ENCODE assay signal across 8 mouse cellular contexts in the genomic region with DNA sequence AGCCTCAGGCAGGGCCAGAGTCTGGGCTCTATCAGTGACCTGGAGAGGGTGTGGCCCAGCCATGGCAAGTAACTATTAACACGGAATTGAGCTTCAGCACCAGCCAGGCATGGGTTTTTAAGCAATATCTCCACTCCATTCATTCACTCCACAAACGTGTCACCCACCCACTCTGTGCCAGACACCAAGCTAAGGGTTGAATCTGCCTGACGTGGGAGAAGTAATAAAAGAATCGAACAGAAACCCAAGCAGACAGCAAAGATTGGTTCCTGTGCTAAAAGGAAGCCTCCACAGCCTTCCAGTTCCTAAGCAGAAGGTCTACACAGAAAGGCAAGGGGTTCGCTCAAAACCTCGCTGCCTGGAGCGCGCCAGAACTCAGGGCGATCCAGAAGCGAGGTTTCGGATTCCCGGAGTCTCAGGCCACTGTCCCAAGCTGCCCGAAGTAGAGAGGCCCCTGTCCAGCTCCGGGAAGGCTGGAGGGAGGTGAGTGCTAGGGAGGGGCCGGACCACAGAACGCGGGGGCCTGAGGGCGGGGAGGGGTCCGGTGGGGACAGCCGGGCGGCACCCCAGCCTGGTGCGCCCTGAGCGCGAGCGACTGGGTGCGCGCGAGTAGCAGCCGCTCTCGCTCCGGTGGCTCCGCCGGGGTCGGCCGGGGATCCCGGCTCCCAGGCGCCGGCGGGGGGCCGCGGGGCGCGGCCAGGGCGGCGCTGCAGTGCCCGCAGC. TPM values are rescaled to one million over a fixed set of nuclear protein-coding genes. Genes with fewer than 3 reads are reported as not detected.
DNase-seq lines count a peak whose midpoint lies in the region; ATAC-seq and TF ChIP-seq lines count a peak whose summit lies in the region.

No protein-coding gene starts in this region.

- 4% methylated on average over 29 of the region's 46 CpGs for WGBS in liver, embryonic 13.5 days (ENCODE audit: insufficient replicate concordance)

- no peaks in the 10 kb centered on the region for H3K27me3 ChIP-seq in testis, adult 2 months (ENCODE audit: control insufficient read depth, insufficient read depth, low read length)
- H3K27me3 ChIP-seq in liver, embryonic 13.5 days: peaks cover 81% of the 10 kb centered on the region

- H3K36me3 ChIP-seq in testis, adult 2 months (ENCODE audit: control insufficient read depth, insufficient read depth, low read length): no peaks in the 10 kb centered on the region
- H3K36me3 ChIP-seq in liver, embryonic 13.5 days: no peaks in the 10 kb centered on the region

- H3K9me3 ChIP-seq in liver, embryonic 13.5 days (replicated peaks): no peaks in the 10 kb centered on the region

- no peak overlapping the region for H3K27ac ChIP-seq in testis, adult 2 months (ENCODE audit: control insufficient read depth, insufficient read depth, low read depth, low read length)
- no peak overlapping the region for H3K27ac ChIP-seq in liver, embryonic 13.5 days

- TF ChIP-seq POLR2A in testis, adult 2 months (IDR thresholded peaks at IDR 0.05; ENCODE audit: control insufficient read depth, low read depth, low read length): no peak

- peak overlapping the region; percentile 35; the same call in 1 of the 2 replicates for H3K4me3 ChIP-seq in testis, adult 2 months (ENCODE audit: control insufficient read depth, low read depth, low read length)
- H3K4me3 ChIP-seq in liver, embryonic 13.5 days (replicated peaks): peak overlapping the region; percentile 42

- H3K4me2 ChIP-seq in liver, embryonic 13.5 days: peak overlapping the region; percentile 57

- H3K4me1 ChIP-seq in testis, adult 2 months (ENCODE audit: control insufficient read depth, insufficient read depth, low read length): peaks cover 6% of the 10 kb centered on the region
- H3K4me1 ChIP-seq in liver, embryonic 13.5 days (replicated peaks): 0 out of 2 replicates have a peak, but pooled peaks cover 7% of the 10 kb centered on the region

- DNase-seq in embryo, embryonic 10.5 days (ENCODE audit: low spot score): peak; percentile 49
- no peak for DNase-seq in embryo, embryonic 9.5 days (ENCODE audit: extremely low spot score)
- no peak for DNase-seq in testis, postnatal 14 days (ENCODE audit: low spot score)
- no peak for DNase-seq in liver, embryonic 13.5 days
- DNase-seq in cerebellum, postnatal 10 days: no peak
- no peak for DNase-seq in right cerebral cortex, postnatal 10 days (ENCODE audit: low spot score in 2 of 2)
- DNase-seq in layer of hippocampus, adult 8-10 months (ENCODE audit: low spot score in 2 of 2): no peak

- ATAC-seq in liver, embryonic 13.5 days (ENCODE audit: low read depth): no peak

- no peak overlapping the region for H3K9ac ChIP-seq in liver, embryonic 13.5 days

- no peak for TF ChIP-seq CTCF in testis, adult 2 months (IDR thresholded peaks at IDR 0.05; ENCODE audit: control insufficient read depth, insufficient read depth, insufficient replicate concordance, low read depth, low read length)

RNA-seq across cellular contexts. Expression of gene Wnt4, which starts 0.7 kb away (rescaled TPM):
- polyA plus RNA-seq in testis, adult 2 months (2012; rRNA removed): 0.05 and 0.72 TPM in 2 replicates
- polyA plus RNA-seq in liver, embryonic 13.5 days (2015; fragmentation: Nextera tagmentation; extraction: Ambion mirVana): 0.12 and 0.22 TPM in 2 replicates
- 1 to 10 TPM; 5.2 to 7.7 (median 7.1) TPM for total RNA-seq in layer of hippocampus, adult 8-10 months (2022)
